In the genomic region with DNA sequence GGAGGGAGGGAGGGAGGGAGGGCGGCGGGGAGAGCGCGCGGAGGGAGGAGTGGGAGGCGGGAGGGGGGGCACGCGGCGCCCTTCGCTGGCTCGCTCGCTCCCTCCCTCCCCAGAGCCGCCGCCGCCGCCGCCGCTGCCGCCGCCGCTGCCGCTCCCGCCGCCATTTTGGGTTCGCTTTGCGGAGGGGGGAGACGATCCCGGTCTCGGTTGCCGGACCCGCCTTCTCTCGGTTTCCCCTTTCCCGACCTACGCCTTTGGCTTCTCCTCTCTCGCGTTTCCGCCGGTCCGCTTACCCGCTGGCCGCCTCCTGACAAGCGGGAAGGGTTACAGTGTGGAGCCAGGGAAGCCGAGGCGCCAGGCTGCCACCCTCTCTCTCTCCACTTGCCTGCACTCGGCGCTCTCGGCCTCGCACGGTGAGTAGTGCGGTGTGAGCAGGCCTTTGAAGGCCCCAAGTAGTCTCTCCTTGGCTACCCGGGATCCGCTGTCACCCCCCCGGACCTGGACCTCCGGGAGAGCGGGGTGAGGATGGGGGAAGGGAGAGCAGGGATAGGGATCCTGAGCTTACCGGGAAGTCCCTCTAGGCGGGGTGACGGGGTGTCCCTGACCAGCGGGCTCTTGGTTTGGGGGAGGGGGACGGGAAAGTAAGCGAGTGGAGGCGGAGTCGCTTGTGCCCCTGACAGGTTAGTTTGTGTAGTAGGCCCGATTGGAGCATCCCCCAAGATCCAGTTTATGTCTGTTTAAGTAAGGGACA, we compare ENCODE assay signal across 8 mouse cellular contexts. TPM values are rescaled to one million over a fixed set of nuclear protein-coding genes. Genes with fewer than 3 reads are reported as not detected.
DNase-seq lines count a peak whose midpoint lies in the region; ATAC-seq and TF ChIP-seq lines count a peak whose summit lies in the region.

A gene (plus strand): TSS at position 47 of the 751 bp plus-strand sequence.
A gene (minus strand): TSS at position 606 of the 751 bp plus-strand sequence.

- TF ChIP-seq CTCF in intestine, postnatal 0 days (IDR thresholded peaks at IDR 0.05; ENCODE audit: low read depth) = peak; percentile 66
- TF ChIP-seq CTCF in spleen, adult 2 months (IDR thresholded peaks at IDR 0.05; ENCODE audit: extremely low read depth, insufficient read depth, insufficient read length, insufficient replicate concordance) = peak; percentile 32; the same call in 1 of the 2 replicates

- peak within 1 kb of the TSS; percentile 95 for H3K9ac ChIP-seq in embryonic facial prominence, embryonic 11.5 days (replicated peaks; ENCODE audit: low read length)
- H3K9ac ChIP-seq in intestine, postnatal 0 days (ENCODE audit: low read depth, low read length) = peak within 1 kb of the TSS; percentile 86
- H3K9ac ChIP-seq in midbrain, embryonic 12.5 days (replicated peaks) = peak within 1 kb of the TSS; percentile 94

- 1% methylated on average over 45 of the region's 64 CpGs for WGBS in embryonic facial prominence, embryonic 11.5 days
- WGBS in intestine, postnatal 0 days = under 1% methylated on average over 40 of the region's 64 CpGs
- WGBS in limb, embryonic 10.5 days = under 1% methylated on average over 39 of the region's 64 CpGs
- under 1% methylated on average over 39 of the region's 64 CpGs for WGBS in midbrain, embryonic 12.5 days
- WGBS in spleen, adult 2 months = under 1% methylated on average over 41 of the region's 64 CpGs

- peak within 1 kb of the TSS; percentile 88 for H3K4me3 ChIP-seq in embryonic facial prominence, embryonic 11.5 days (ENCODE audit: low read depth, low read length)
- H3K4me3 ChIP-seq in intestine, postnatal 0 days (ENCODE audit: low read depth, low read length) = peak within 1 kb of the TSS; percentile 72
- H3K4me3 ChIP-seq in limb, embryonic 10.5 days = peak within 1 kb of the TSS; percentile 89
- H3K4me3 ChIP-seq in midbrain, embryonic 12.5 days = peak within 1 kb of the TSS; percentile 90
- peak within 1 kb of the TSS; percentile 93 for H3K4me3 ChIP-seq in spleen, adult 2 months (ENCODE audit: extremely low read depth, insufficient read depth, insufficient read length)

- H3K36me3 ChIP-seq in embryonic facial prominence, embryonic 11.5 days (replicated peaks; ENCODE audit: control insufficient read depth, insufficient read depth, low read depth, low read length) = no peaks in the 10 kb centered on the region
- H3K36me3 ChIP-seq in intestine, postnatal 0 days (ENCODE audit: control insufficient read depth, insufficient read depth) = no peaks in the 10 kb centered on the region
- H3K36me3 ChIP-seq in limb, embryonic 10.5 days = peaks cover 3% of the 10 kb centered on the region
- no peaks in the 10 kb centered on the region for H3K36me3 ChIP-seq in midbrain, embryonic 12.5 days
- no peaks in the 10 kb centered on the region for H3K36me3 ChIP-seq in spleen, adult 2 months (ENCODE audit: control insufficient read depth, insufficient read depth, low read length)

- no peaks in the 10 kb centered on the region for H3K9me3 ChIP-seq in embryonic facial prominence, embryonic 11.5 days (replicated peaks; ENCODE audit: control insufficient read depth, low read length)
- H3K9me3 ChIP-seq in intestine, postnatal 0 days (ENCODE audit: control insufficient read depth) = no peaks in the 10 kb centered on the region
- H3K9me3 ChIP-seq in limb, embryonic 10.5 days (replicated peaks) = no peaks in the 10 kb centered on the region
- no peaks in the 10 kb centered on the region for H3K9me3 ChIP-seq in midbrain, embryonic 12.5 days

- peak within 1 kb of the TSS; percentile 59 for H3K4me2 ChIP-seq in embryonic facial prominence, embryonic 11.5 days (ENCODE audit: low read depth, low read length)
- peak within 1 kb of the TSS; percentile 84 for H3K4me2 ChIP-seq in intestine, postnatal 0 days (replicated peaks; ENCODE audit: low read depth)
- H3K4me2 ChIP-seq in midbrain, embryonic 12.5 days (replicated peaks) = peak within 1 kb of the TSS; percentile 73

- H3K27ac ChIP-seq in embryonic facial prominence, embryonic 11.5 days (replicated peaks; ENCODE audit: low read depth, low read length) = peak within 1 kb of the TSS; percentile 99
- peak within 1 kb of the TSS; percentile 99 for H3K27ac ChIP-seq in intestine, postnatal 0 days (ENCODE audit: low read depth, low read length)
- H3K27ac ChIP-seq in limb, embryonic 10.5 days = peak within 1 kb of the TSS; percentile 99
- H3K27ac ChIP-seq in midbrain, embryonic 12.5 days (replicated peaks) = peak within 1 kb of the TSS; percentile 99
- H3K27ac ChIP-seq in spleen, adult 2 months (ENCODE audit: insufficient read depth, low read length) = peak within 1 kb of the TSS; percentile 97

- peak; percentile 12; the same call in 1 of the 2 replicates for TF ChIP-seq POLR2A in spleen, adult 2 months (IDR thresholded peaks at IDR 0.05; ENCODE audit: low read depth, low read length)

- no peaks in the 10 kb centered on the region for H3K4me1 ChIP-seq in embryonic facial prominence, embryonic 11.5 days (ENCODE audit: control insufficient read depth, insufficient read depth, low read length)
- 0 out of 2 replicates have a peak, but pooled peaks cover 7% of the 10 kb centered on the region for H3K4me1 ChIP-seq in intestine, postnatal 0 days (replicated peaks; ENCODE audit: control insufficient read depth, insufficient read depth, low read length)
- peaks cover 28% of the 10 kb centered on the region for H3K4me1 ChIP-seq in limb, embryonic 10.5 days
- peaks cover 32% of the 10 kb centered on the region for H3K4me1 ChIP-seq in midbrain, embryonic 12.5 days
- peaks cover 2% of the 10 kb centered on the region; the same call in 1 of the 2 replicates for H3K4me1 ChIP-seq in spleen, adult 2 months (ENCODE audit: control insufficient read depth, insufficient read depth, insufficient read length)

- peak; percentile 82 for ATAC-seq in embryonic facial prominence, embryonic 11.5 days (replicated peaks; ENCODE audit: insufficient number of reproducible peaks, low FRiP score, low TSS enrichment, low read depth)
- peak; percentile 64 for ATAC-seq in granulocyte monocyte progenitor cell, adult 5-6 weeks (replicated peaks; ENCODE audit: poor library complexity, severe bottlenecking)
- ATAC-seq in intestine, postnatal 0 days = peak; percentile 77
- ATAC-seq in midbrain, embryonic 12.5 days (ENCODE audit: low FRiP score, low read depth) = peak; percentile 83

- no peaks in the 10 kb centered on the region for H3K27me3 ChIP-seq in embryonic facial prominence, embryonic 11.5 days (ENCODE audit: control insufficient read depth, insufficient read depth, low read length)
- H3K27me3 ChIP-seq in intestine, postnatal 0 days (replicated peaks; ENCODE audit: control insufficient read depth, insufficient read depth, low read length) = no peaks in the 10 kb centered on the region
- H3K27me3 ChIP-seq in limb, embryonic 10.5 days (ENCODE audit: low read depth, poor library complexity, severe bottlenecking) = no peaks in the 10 kb centered on the region
- no peaks in the 10 kb centered on the region for H3K27me3 ChIP-seq in midbrain, embryonic 12.5 days
- no peaks in the 10 kb centered on the region for H3K27me3 ChIP-seq in spleen, adult 2 months (ENCODE audit: control insufficient read depth, insufficient read depth, low read length)

- peak; percentile 51 for DNase-seq in retina, adult 2 months (ENCODE audit: low read depth, low spot score)
- DNase-seq in retina, embryonic 14.5 days (ENCODE audit: low spot score) = no peak
- DNase-seq in embryonic facial prominence, embryonic 11.5 days (ENCODE audit: low spot score) = peak; percentile 74
- DNase-seq in limb, embryonic 10.5 days (ENCODE audit: low spot score) = peak; percentile 86
- peak; percentile 67 to 72 for DNase-seq in spleen, adult 2 months (ENCODE audit: low read depth in 1 of 2, low spot score in 2 of 2)

RNA-seq across cellular contexts. Expression of the first gene that starts in this region (rescaled TPM):
- polyA plus RNA-seq in embryonic facial prominence, embryonic 11.5 days (2014; fragmentation: Nextera tagmentation; extraction: Ambion mirVana) = 14.1 and 15.2 TPM in 2 replicates
- 37.7 and 41.5 TPM in 2 replicates for total RNA-seq in granulocyte monocyte progenitor cell, adult 5-6 weeks (2014; fragmentation: Nextera tagmentation)
- 17.0 and 23.5 TPM in 2 replicates for total RNA-seq in granulocyte monocyte progenitor cell, adult 5-6 weeks (2017)
- polyA plus RNA-seq in intestine, postnatal 0 days (2015; fragmentation: Nextera tagmentation; extraction: Ambion mirVana) = 7.4 and 9.0 TPM in 2 replicates
- 13.4 and 17.3 TPM in 2 replicates for polyA plus RNA-seq in limb, embryonic 10.5 days (2016; fragmentation: Nextera tagmentation; extraction: Ambion mirVana)
- 22.5 and 23.7 TPM in 2 replicates for polyA plus RNA-seq in midbrain, embryonic 12.5 days (2016; fragmentation: Nextera tagmentation; extraction: Ambion mirVana)
- polyA plus RNA-seq in spleen, adult 2 months (2012; rRNA removed) = 5.7 and 6.0 TPM in 2 replicates

RNA-seq across cellular contexts. Expression of the second gene that starts in this region (rescaled TPM):
- polyA plus RNA-seq in embryonic facial prominence, embryonic 11.5 days (2014; fragmentation: Nextera tagmentation; extraction: Ambion mirVana) = 171 and 173 TPM in 2 replicates
- 86.8 and 108 TPM in 2 replicates for total RNA-seq in granulocyte monocyte progenitor cell, adult 5-6 weeks (2014; fragmentation: Nextera tagmentation)
- 83.9 and 89.5 TPM in 2 replicates for total RNA-seq in granulocyte monocyte progenitor cell, adult 5-6 weeks (2017)
- 91.5 and 95.9 TPM in 2 replicates for polyA plus RNA-seq in intestine, postnatal 0 days (2015; fragmentation: Nextera tagmentation; extraction: Ambion mirVana)
- 160 and 173 TPM in 2 replicates for polyA plus RNA-seq in limb, embryonic 10.5 days (2016; fragmentation: Nextera tagmentation; extraction: Ambion mirVana)
- polyA plus RNA-seq in midbrain, embryonic 12.5 days (2016; fragmentation: Nextera tagmentation; extraction: Ambion mirVana) = 124 and 137 TPM in 2 replicates
- 23.7 and 26.4 TPM in 2 replicates for polyA plus RNA-seq in spleen, adult 2 months (2012; rRNA removed)
